Mouse (Mus musculus) kidney, embryonic 14.5 days (tissue): ENCODE data around the gene Rbpj. TPM values are rescaled to one million over a fixed set of nuclear protein-coding genes. Genes with fewer than 3 reads are reported as not detected.

Experiments
- ATAC-seq: fragments of 200-750 bp; cut with Nextera tagmentation; 2 replicates; pipeline ENCODE4 v1.8.0; 2017; ENCODE audit warnings: moderate number of reproducible peaks, mild to moderate bottlenecking, moderate TSS enrichment, moderate library complexity; ENCODE audit not compliant: low FRiP score, low TSS enrichment
- H3K27ac ChIP-seq: fragments of 300-500 bp; sonication (generic); 2 replicates; pipeline ENCODE4 v1.5.1; 2014; ENCODE audit warnings: low read depth, mild to moderate bottlenecking, low read length, moderate library complexity, mixed read lengths
- H3K27me3 ChIP-seq: fragments of 300-500 bp; sonication (generic); 2 replicates; pipeline ENCODE4 v1.6.1; 2014; ENCODE audit warnings: mild to moderate bottlenecking, low read length; ENCODE audit not compliant: control insufficient read depth, insufficient read depth
- H3K36me3 ChIP-seq: fragments of 300-500 bp; sonication (generic); 2 replicates; pipeline ENCODE4 v1.6.1; 2014; ENCODE audit warnings: low read length, mixed read lengths; ENCODE audit not compliant: control insufficient read depth, insufficient read depth
- H3K4me1 ChIP-seq: fragments of 300-500 bp; sonication (generic); 2 replicates; pipeline ENCODE4 v1.6.1; 2014; ENCODE audit warnings: low read length, mixed read lengths; ENCODE audit not compliant: control insufficient read depth, insufficient read depth
- H3K4me2 ChIP-seq: fragments of 300-500 bp; sonication (generic); replicated peaks from 2 replicates; pipeline ENCODE4 v1.6.1; 2014; ENCODE audit warnings: low read depth, mild to moderate bottlenecking, low read length
- H3K4me3 ChIP-seq: fragments of 300-500 bp; sonication (generic); 2 replicates; pipeline ENCODE4 v1.5.1; 2014; ENCODE audit warnings: mild to moderate bottlenecking, low read length
- H3K9ac ChIP-seq: fragments of 300-500 bp; sonication (generic); 2 replicates; pipeline ENCODE4 v1.6.1; 2014; ENCODE audit warnings: low read depth, mild to moderate bottlenecking, low read length, moderate library complexity
- H3K9me3 ChIP-seq: fragments of 300-500 bp; sonication (generic); 2 replicates; pipeline ENCODE4 v1.6.1; 2016; ENCODE audit warnings: low read length; ENCODE audit not compliant: control insufficient read depth
- WGBS: fragments of 180-500 bp; shearing (Covaris S2); extraction: QIAGEN DNeasy Blood & Tissue Kit; methylation state at CpG from one replicate; pipeline ENCODE4 v1.1.7; 2014; 5-methylcytosine and 5-hydroxymethylcytosine counted together
- polyA plus RNA-seq: library from polyadenylated mRNA; unstranded; fragments of >200 nt; fragmentation: Nextera tagmentation; extraction: Ambion mirVana; gene quantifications from 2 replicates; pipeline ENCODE4 v1.2.1, GENCODE M21; 2014

Gene Rbpj
- polyA plus RNA-seq, 1 experiment from 2014 or later, result 47.4 TPM

GRCm38 (mm10) chr5:53646669-53647068 is 180.7 kb downstream of the Rbpj start:
- peaks cover 38% of the 10 kb centered on the region for H3K36me3 ChIP-seq

GRCm38 (mm10) chr5:53647358-53647757 is 181.4 kb downstream of the Rbpj start:
- Histone ChIP-seq H3K27me3 (no peaks in the 10 kb centered on the region), H3K36me3 (peaks cover 42% of the 10 kb centered on the region), H3K9me3 (no peaks in the 10 kb centered on the region), H3K4me2 (no peak overlapping the region), H3K4me1 (no peaks in the 10 kb centered on the region), H3K9ac (no peak overlapping the region), H3K4me3 (no peak overlapping the region), H3K27ac (no peak overlapping the region)
- 92% methylated on average over 2 of the region's 2 CpGs for WGBS
- no peak for ATAC-seq

More at GRCm38 (mm10) chr5:53646669-53647068, 180.7 kb downstream of the Rbpj start:
- Histone ChIP-seq H3K27me3 (no peaks in the 10 kb centered on the region), H3K4me2 (no peak overlapping the region), H3K9ac (no peak overlapping the region), H3K4me1 (no peaks in the 10 kb centered on the region), H3K9me3 (no peaks in the 10 kb centered on the region), H3K27ac (no peak overlapping the region), H3K4me3 (no peak overlapping the region)
- ATAC-seq, result no peak
- 89% methylated on average over 3 of the region's 9 CpGs for WGBS

- Histone ChIP-seq H3K9ac (no peak overlapping the region), H3K4me3 (no peak overlapping the region), H3K27me3 (no peaks in the 10 kb centered on the region), H3K9me3 (no peaks in the 10 kb centered on the region), H3K36me3 (peaks cover 20% of the 10 kb centered on the region; the same call in 1 of the 2 replicates), H3K4me2 (no peak overlapping the region), H3K4me1 (no peaks in the 10 kb centered on the region), H3K27ac (no peak overlapping the region)
- WGBS, result 0% methylated on average over 1 of the region's 1 CpGs
- no peak for ATAC-seq
Measured at GRCm38 (mm10) chr5:53656596-53656995, 190.6 kb downstream of the Rbpj start.

- ATAC-seq, result peak; percentile 71; the same call in 1 of the 2 replicates
- Histone ChIP-seq H3K27me3 (no peaks in the 10 kb centered on the region), H3K9me3 (no peaks in the 10 kb centered on the region), H3K4me3 (no peak overlapping the region), H3K36me3 (peaks cover 8% of the 10 kb centered on the region; the same call in 1 of the 2 replicates), H3K9ac (no peak overlapping the region), H3K4me2 (no peak overlapping the region), H3K27ac (no peak overlapping the region), H3K4me1 (no peaks in the 10 kb centered on the region)
- 71% methylated on average over 6 of the region's 6 CpGs for WGBS
Measured at GRCm38 (mm10) chr5:53657925-53658324, 192.0 kb downstream of the Rbpj start.

GRCm38 (mm10) chr5:53661508-53661907 is 195.6 kb downstream of the Rbpj start:
- no peak for ATAC-seq
- H3K4me3 ChIP-seq, result no peak overlapping the region
- no peaks in the 10 kb centered on the region for H3K4me1 ChIP-seq
- H3K9ac ChIP-seq, result no peak overlapping the region
- WGBS, result 84% methylated on average over 2 of the region's 2 CpGs
- H3K4me2 ChIP-seq, result no peak overlapping the region
- H3K36me3 ChIP-seq, result peaks cover 6% of the 10 kb centered on the region; the same call in 1 of the 2 replicates
- H3K27me3 ChIP-seq, result no peaks in the 10 kb centered on the region
- no peaks in the 10 kb centered on the region for H3K9me3 ChIP-seq
- no peak overlapping the region for H3K27ac ChIP-seq

GRCm38 (mm10) chr5:53662413-53662812 is 196.5 kb downstream of the Rbpj start:
- 42% methylated on average over 1 of the region's 1 CpGs for WGBS
- ATAC-seq, result no peak
- no peaks in the 10 kb centered on the region for H3K9me3 ChIP-seq

GRCm38 (mm10) chr5:53663665-53664064 is 197.7 kb downstream of the Rbpj start:
- Histone ChIP-seq H3K27me3 (no peaks in the 10 kb centered on the region), H3K9ac (no peak overlapping the region), H3K4me1 (no peaks in the 10 kb centered on the region), H3K27ac (no peak overlapping the region), H3K4me2 (no peak overlapping the region), H3K4me3 (no peak overlapping the region), H3K36me3 (no peaks in the 10 kb centered on the region), H3K9me3 (no peaks in the 10 kb centered on the region)
- no peak for ATAC-seq

More at GRCm38 (mm10) chr5:53662413-53662812, 196.5 kb downstream of the Rbpj start:
- Histone ChIP-seq H3K27me3 (no peaks in the 10 kb centered on the region), H3K4me3 (no peak overlapping the region), H3K4me1 (no peaks in the 10 kb centered on the region), H3K9ac (no peak overlapping the region), H3K4me2 (no peak overlapping the region), H3K27ac (no peak overlapping the region), H3K36me3 (no peaks in the 10 kb centered on the region)

- Histone ChIP-seq H3K9ac (no peak overlapping the region), H3K9me3 (no peaks in the 10 kb centered on the region), H3K27me3 (no peaks in the 10 kb centered on the region), H3K4me1 (no peaks in the 10 kb centered on the region), H3K4me3 (no peak overlapping the region), H3K4me2 (no peak overlapping the region), H3K36me3 (no peaks in the 10 kb centered on the region), H3K27ac (no peak overlapping the region)
- 89% methylated on average over 5 of the region's 5 CpGs for WGBS
- no peak for ATAC-seq
Measured at GRCm38 (mm10) chr5:53668021-53668420, 202.1 kb downstream of the Rbpj start.

- H3K27ac ChIP-seq, result no peak overlapping the region
- no peaks in the 10 kb centered on the region for H3K4me1 ChIP-seq
- no peak overlapping the region for H3K4me2 ChIP-seq
- no peaks in the 10 kb centered on the region for H3K9me3 ChIP-seq
- ATAC-seq, result no peak
- no peaks in the 10 kb centered on the region for H3K27me3 ChIP-seq
- no peak overlapping the region for H3K9ac ChIP-seq
- H3K4me3 ChIP-seq, result no peak overlapping the region
- H3K36me3 ChIP-seq, result no peaks in the 10 kb centered on the region
- 78% methylated on average over 10 of the region's 10 CpGs for WGBS
Measured at GRCm38 (mm10) chr5:53670321-53670938, 204.5 kb downstream of the Rbpj start.
